Mouse (Mus musculus) kidney, adult 18-20 months (tissue): Measurements from ENCODE around the gene Lemd1.

ENCODE experiments used
- DNase-seq: peaks from one replicate; pipeline ENCODE4 v3.0.0; 2021

Lemd1 gene

GRCm38 (mm10) chr1:132202771-132203170 is 11.5 kb downstream of the Lemd1 start:
- DNase-seq = no peak

- DNase-seq = no peak
These were observed 14.7 kb downstream of the Lemd1 start for GRCm38 (mm10) chr1:132205958-132206357.

- DNase-seq = no peak
These were observed 15.6 kb downstream of the Lemd1 start for GRCm38 (mm10) chr1:132206828-132207227.

- no peak for DNase-seq
These were observed 16.9 kb downstream of the Lemd1 start for GRCm38 (mm10) chr1:132208154-132208553.

GRCm38 (mm10) chr1:132209400-132209799 is 18.2 kb downstream of the Lemd1 start:
- no peak for DNase-seq

GRCm38 (mm10) chr1:132210922-132211321 is 19.7 kb downstream of the Lemd1 start:
- DNase-seq = peak; percentile 46

- DNase-seq = no peak
These were observed 20.4 kb downstream of the Lemd1 start for GRCm38 (mm10) chr1:132211672-132212071.

- DNase-seq = peak; percentile 69
These were observed 21.0 kb downstream of the Lemd1 start for GRCm38 (mm10) chr1:132212218-132212617.

- DNase-seq = no peak
These were observed 21.8 kb downstream of the Lemd1 start for GRCm38 (mm10) chr1:132213076-132213475.

- DNase-seq = no peak
These were observed 25.0 kb downstream of the Lemd1 start for GRCm38 (mm10) chr1:132216276-132216675.

GRCm38 (mm10) chr1:132221627-132222026 is 30.4 kb downstream of the Lemd1 start:
- DNase-seq = no peak

- DNase-seq = no peak
These were observed 30.9 kb downstream of the Lemd1 start for GRCm38 (mm10) chr1:132222166-132222565.

- no peak for DNase-seq
These were observed 35.3 kb downstream of the Lemd1 start for GRCm38 (mm10) chr1:132226297-132227080.

GRCm38 (mm10) chr1:132229667-132230066 is 38.4 kb downstream of the Lemd1 start, which contains the start of gene Gm10188:
Gm10188 (minus strand) TSS chr1:132229767.
- no peak for DNase-seq

- no peak for DNase-seq
These were observed 40.4 kb downstream of the Lemd1 start for GRCm38 (mm10) chr1:132231470-132232274.

GRCm38 (mm10) chr1:132233566-132233965 is 42.3 kb downstream of the Lemd1 start:
- DNase-seq = peak; percentile 44

GRCm38 (mm10) chr1:132234757-132235273 is 43.6 kb downstream of the Lemd1 start:
- no peak for DNase-seq

- peak; percentile 71 for DNase-seq
These were observed 46.4 kb downstream of the Lemd1 start for GRCm38 (mm10) chr1:132237585-132238159.

- DNase-seq = no peak
These were observed 53.8 kb downstream of the Lemd1 start for GRCm38 (mm10) chr1:132245010-132245409.

GRCm38 (mm10) chr1:132246137-132246536 is 54.9 kb downstream of the Lemd1 start:
- no peak for DNase-seq

GRCm38 (mm10) chr1:132246641-132247040 is 55.4 kb downstream of the Lemd1 start:
- peak; percentile 26 for DNase-seq

- no peak for DNase-seq
These were observed 63.2 kb downstream of the Lemd1 start for GRCm38 (mm10) chr1:132254467-132254866.

- no peak for DNase-seq
These were observed 69.1 kb downstream of the Lemd1 start for GRCm38 (mm10) chr1:132260331-132260730.
